In genomic region chr9:60693986-60694385, GRCm38 (mm10) we compare ENCODE assay signal across 9 mouse cellular contexts. TPM values are rescaled to one million over a fixed set of nuclear protein-coding genes. Genes with fewer than 3 reads are reported as not detected.
DNase-seq lines count a peak whose midpoint lies in the region; ATAC-seq lines count a peak whose summit lies in the region.
"Had no signal": no experiment of that assay in that cellular context is flagged by ENCODE, and none has a peak within 500 bp of the region (broad histone marks: within the 10 kb centered on the region; RNA-seq: fewer than 3 reads in every experiment).

No protein-coding gene starts in this region.

- no peak overlapping the region for H3K9ac ChIP-seq in hindbrain, embryonic 11.5 days (ENCODE audit: low read depth, low read length)
- no peak overlapping the region for H3K9ac ChIP-seq in neural tube, embryonic 11.5 days (ENCODE audit: low read length)
- H3K9ac ChIP-seq in neural tube, embryonic 15.5 days (replicated peaks) = no peak overlapping the region
- no peak overlapping the region for H3K9ac ChIP-seq in hindbrain, embryonic 12.5 days

- no peak for ATAC-seq in hindbrain, embryonic 11.5 days (ENCODE audit: low FRiP score)
- no peak for ATAC-seq in neural tube, embryonic 11.5 days (ENCODE audit: insufficient read depth, low FRiP score, low TSS enrichment)
- ATAC-seq in neural tube, embryonic 15.5 days (ENCODE audit: low FRiP score) = no peak
- ATAC-seq in hindbrain, embryonic 12.5 days (ENCODE audit: low FRiP score) = no peak

- no peaks in the 10 kb centered on the region for H3K36me3 ChIP-seq in hindbrain, embryonic 10.5 days
- H3K36me3 ChIP-seq in hindbrain, embryonic 11.5 days (ENCODE audit: control insufficient read depth, insufficient read depth, low read length) = no peaks in the 10 kb centered on the region
- no peaks in the 10 kb centered on the region for H3K36me3 ChIP-seq in neural tube, embryonic 11.5 days (ENCODE audit: control insufficient read depth, insufficient read depth, low read length)
- H3K36me3 ChIP-seq in neural tube, embryonic 15.5 days = no peaks in the 10 kb centered on the region
- no peaks in the 10 kb centered on the region for H3K36me3 ChIP-seq in hindbrain, embryonic 12.5 days
- H3K36me3 ChIP-seq: forebrain, embryonic 10.5 days had no signal

- H3K4me3 ChIP-seq in hindbrain, embryonic 10.5 days = no peak overlapping the region
- H3K4me3 ChIP-seq in hindbrain, embryonic 11.5 days (ENCODE audit: low read depth, low read length) = no peak overlapping the region
- H3K4me3 ChIP-seq in neural tube, embryonic 11.5 days (ENCODE audit: low read depth, low read length) = no peak overlapping the region
- no peak overlapping the region for H3K4me3 ChIP-seq in neural tube, embryonic 15.5 days (replicated peaks)
- no peak overlapping the region for H3K4me3 ChIP-seq in hindbrain, embryonic 12.5 days
- H3K4me3 ChIP-seq: forebrain, embryonic 10.5 days had no signal

- DNase-seq in hindbrain, embryonic 10.5 days (ENCODE audit: low spot score) = peak; percentile 22
- no peak for DNase-seq in hindbrain, embryonic 11.5 days (ENCODE audit: low spot score)
- DNase-seq in neural tube, embryonic 11.5 days (ENCODE audit: low spot score) = peak; percentile 27
- DNase-seq in ZHBTc4 (ENCODE audit: low read depth, low spot score) = peak; percentile 80
- peak; percentile 31 for DNase-seq in thymus, postnatal 0 days (ENCODE audit: low spot score)
- no peak for DNase-seq in cerebellum, adult 18-20 months

- no peak overlapping the region for H3K4me2 ChIP-seq in hindbrain, embryonic 11.5 days (replicated peaks; ENCODE audit: low read depth, low read length)
- H3K4me2 ChIP-seq in neural tube, embryonic 11.5 days (ENCODE audit: low read depth) = no peak overlapping the region
- no peak overlapping the region for H3K4me2 ChIP-seq in neural tube, embryonic 15.5 days
- no peak overlapping the region for H3K4me2 ChIP-seq in hindbrain, embryonic 12.5 days (replicated peaks)

- 0 out of 2 replicates have a peak, but pooled peaks cover 3% of the 10 kb centered on the region for H3K27me3 ChIP-seq in hindbrain, embryonic 10.5 days (ENCODE audit: insufficient read depth, poor library complexity, severe bottlenecking)
- no peaks in the 10 kb centered on the region for H3K27me3 ChIP-seq in hindbrain, embryonic 11.5 days (ENCODE audit: control insufficient read depth, insufficient read depth, low read length)
- H3K27me3 ChIP-seq in neural tube, embryonic 11.5 days (ENCODE audit: control insufficient read depth, insufficient read depth, low read length) = no peaks in the 10 kb centered on the region
- H3K27me3 ChIP-seq in neural tube, embryonic 15.5 days (replicated peaks) = no peaks in the 10 kb centered on the region
- no peaks in the 10 kb centered on the region for H3K27me3 ChIP-seq in hindbrain, embryonic 12.5 days

- H3K4me1 ChIP-seq in hindbrain, embryonic 10.5 days (replicated peaks) = no peaks in the 10 kb centered on the region
- no peaks in the 10 kb centered on the region for H3K4me1 ChIP-seq in hindbrain, embryonic 11.5 days (replicated peaks; ENCODE audit: control insufficient read depth, insufficient read depth, low read length)
- no peaks in the 10 kb centered on the region for H3K4me1 ChIP-seq in neural tube, embryonic 11.5 days (ENCODE audit: control insufficient read depth, insufficient read depth, low read length)
- no peaks in the 10 kb centered on the region for H3K4me1 ChIP-seq in neural tube, embryonic 15.5 days
- no peaks in the 10 kb centered on the region for H3K4me1 ChIP-seq in hindbrain, embryonic 12.5 days
- H3K4me1 ChIP-seq: forebrain, embryonic 10.5 days had no signal

- 61% methylated on average over 2 of the region's 2 CpGs for WGBS in hindbrain, embryonic 10.5 days
- 50% methylated on average over 2 of the region's 2 CpGs for WGBS in hindbrain, embryonic 11.5 days
- WGBS in neural tube, embryonic 11.5 days = 57% methylated on average over 2 of the region's 2 CpGs
- WGBS in neural tube, embryonic 15.5 days = 58% methylated on average over 2 of the region's 2 CpGs
- 58% methylated on average over 2 of the region's 2 CpGs for WGBS in hindbrain, embryonic 12.5 days

- H3K27ac ChIP-seq in hindbrain, embryonic 10.5 days = no peak overlapping the region
- no peak overlapping the region for H3K27ac ChIP-seq in hindbrain, embryonic 11.5 days (ENCODE audit: low read depth, low read length)
- H3K27ac ChIP-seq in neural tube, embryonic 11.5 days (ENCODE audit: low read depth, low read length) = no peak overlapping the region
- no peak overlapping the region for H3K27ac ChIP-seq in neural tube, embryonic 15.5 days (replicated peaks)
- no peak overlapping the region for H3K27ac ChIP-seq in hindbrain, embryonic 12.5 days
- H3K27ac ChIP-seq: forebrain, embryonic 10.5 days had no signal

- H3K9me3 ChIP-seq in hindbrain, embryonic 10.5 days = no peaks in the 10 kb centered on the region
- H3K9me3 ChIP-seq in hindbrain, embryonic 11.5 days (ENCODE audit: control insufficient read depth, low read length) = no peaks in the 10 kb centered on the region; the same call in 1 of the 2 replicates
- H3K9me3 ChIP-seq in neural tube, embryonic 11.5 days (ENCODE audit: control insufficient read depth, low read length) = no peaks in the 10 kb centered on the region
- no peaks in the 10 kb centered on the region for H3K9me3 ChIP-seq in neural tube, embryonic 15.5 days (replicated peaks)
- no peaks in the 10 kb centered on the region for H3K9me3 ChIP-seq in hindbrain, embryonic 12.5 days (replicated peaks)
- H3K9me3 ChIP-seq: forebrain, embryonic 10.5 days had no signal

RNA-seq across cellular contexts. Expression of gene Lrrc49, which starts 6.0 kb away (rescaled TPM):
- polyA plus RNA-seq in hindbrain, embryonic 10.5 days (2016; fragmentation: Nextera tagmentation; extraction: Ambion mirVana) = 24.8 and 38.6 TPM in 2 replicates
- 54.8 and 60.5 TPM in 2 replicates for polyA plus RNA-seq in hindbrain, embryonic 11.5 days (2014; fragmentation: Nextera tagmentation; extraction: Ambion mirVana)
- polyA plus RNA-seq in neural tube, embryonic 11.5 days (2014; fragmentation: Nextera tagmentation; extraction: Ambion mirVana) = 45.7 and 47.9 TPM in 2 replicates
- 65.7 and 77.7 TPM in 2 replicates for polyA plus RNA-seq in neural tube, embryonic 15.5 days (2015; fragmentation: Nextera tagmentation; extraction: Ambion mirVana)
- polyA plus RNA-seq in thymus, postnatal 0 days (2015; fragmentation: Nextera tagmentation; extraction: Ambion mirVana) = 2.4 and 2.8 TPM in 2 replicates
- 55.7 and 59.5 TPM in 2 replicates for polyA plus RNA-seq in hindbrain, embryonic 12.5 days (2016; fragmentation: Nextera tagmentation; extraction: Ambion mirVana)

RNA-seq across cellular contexts. Expression of gene Larp6, which starts 18.8 kb away (rescaled TPM):
- 0.87 and 1.5 TPM in 2 replicates for polyA plus RNA-seq in hindbrain, embryonic 10.5 days (2016; fragmentation: Nextera tagmentation; extraction: Ambion mirVana)
- 1.9 and 2.1 TPM in 2 replicates for polyA plus RNA-seq in hindbrain, embryonic 11.5 days (2014; fragmentation: Nextera tagmentation; extraction: Ambion mirVana)
- polyA plus RNA-seq in neural tube, embryonic 11.5 days (2014; fragmentation: Nextera tagmentation; extraction: Ambion mirVana) = 2.4 and 3.0 TPM in 2 replicates
- 21.5 and 24.1 TPM in 2 replicates for polyA plus RNA-seq in neural tube, embryonic 15.5 days (2015; fragmentation: Nextera tagmentation; extraction: Ambion mirVana)
- polyA plus RNA-seq in thymus, postnatal 0 days (2015; fragmentation: Nextera tagmentation; extraction: Ambion mirVana) = 1.4 and 1.9 TPM in 2 replicates
- 3.7 and 5.0 TPM in 2 replicates for polyA plus RNA-seq in hindbrain, embryonic 12.5 days (2016; fragmentation: Nextera tagmentation; extraction: Ambion mirVana)

Comparison
In these comparisons a context has a peak if more than half of its experiments do, and no peak if none do; other contexts are left out.
1. DNase-seq: peak in hindbrain, embryonic 10.5 days (single experiment), neural tube, embryonic 11.5 days (single experiment), ZHBTc4 (single experiment) and thymus, postnatal 0 days (single experiment); none in hindbrain, embryonic 11.5 days (single experiment) and cerebellum, adult 18-20 months (0 of 2).